Mouse (Mus musculus) CD4-positive, CD25-positive, alpha-beta regulatory T cell, adult 2 months (primary cell): ENCODE results near the gene Adad2.

Experiments used
- DNase-seq: peaks from one replicate; pipeline ENCODE4 v3.0.0-alpha.2; 2012; ENCODE audit warnings: low read depth, low spot score

Adad2 gene

DNA sequence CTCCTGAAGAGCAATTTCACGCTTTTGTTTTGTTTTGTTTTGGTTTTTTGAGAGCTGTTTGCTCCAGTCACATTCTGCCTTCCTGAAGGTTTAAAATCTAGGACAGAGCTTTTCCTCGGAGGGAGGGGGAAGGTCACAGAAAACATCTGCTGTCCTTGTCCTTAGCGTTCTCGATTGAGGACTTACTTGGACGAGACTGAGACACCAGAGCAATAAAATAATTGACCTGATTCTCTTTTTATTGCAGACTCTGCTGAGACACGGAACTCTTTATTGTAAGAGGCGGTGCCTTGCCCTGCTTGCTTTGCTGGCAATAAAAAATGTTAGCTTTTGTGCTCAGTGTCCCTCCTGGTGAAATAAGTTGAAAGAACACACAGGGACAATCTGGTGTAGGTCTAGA is 27.3 kb downstream of the Adad2 start:
- no peak for DNase-seq

- DNase-seq, result no peak
Observed at GRCm38 (mm10) chr8:119641058-119641457, 28.5 kb downstream of the Adad2 start.

- DNase-seq, result no peak
Observed at GRCm38 (mm10) chr8:119642960-119643359, 30.4 kb downstream of the Adad2 start.

- no peak for DNase-seq
Observed at GRCm38 (mm10) chr8:119644429-119644960, 31.9 kb downstream of the Adad2 start.

GRCm38 (mm10) chr8:119644981-119645597 is 32.5 kb downstream of the Adad2 start:
- no peak for DNase-seq

DNA sequence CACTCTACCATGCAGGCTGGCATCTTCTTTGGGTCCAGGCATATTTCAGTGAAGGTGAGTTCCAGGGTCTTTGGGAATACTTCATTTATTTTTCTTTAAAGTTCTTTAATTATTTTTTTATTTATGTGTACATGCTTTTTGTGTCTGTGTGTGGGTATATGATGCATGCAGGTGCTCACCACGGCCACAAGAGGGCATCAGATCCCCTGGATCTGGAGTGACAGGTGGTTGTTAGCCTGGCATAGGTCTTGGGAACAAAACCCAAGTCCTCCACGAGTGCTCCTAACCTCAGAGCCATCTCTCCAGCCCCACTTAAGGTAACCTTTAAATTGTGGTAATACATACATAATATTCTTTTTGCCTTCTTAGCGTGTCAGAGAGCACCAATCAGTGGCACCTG is 33.6 kb downstream of the Adad2 start:
- no peak for DNase-seq

DNA sequence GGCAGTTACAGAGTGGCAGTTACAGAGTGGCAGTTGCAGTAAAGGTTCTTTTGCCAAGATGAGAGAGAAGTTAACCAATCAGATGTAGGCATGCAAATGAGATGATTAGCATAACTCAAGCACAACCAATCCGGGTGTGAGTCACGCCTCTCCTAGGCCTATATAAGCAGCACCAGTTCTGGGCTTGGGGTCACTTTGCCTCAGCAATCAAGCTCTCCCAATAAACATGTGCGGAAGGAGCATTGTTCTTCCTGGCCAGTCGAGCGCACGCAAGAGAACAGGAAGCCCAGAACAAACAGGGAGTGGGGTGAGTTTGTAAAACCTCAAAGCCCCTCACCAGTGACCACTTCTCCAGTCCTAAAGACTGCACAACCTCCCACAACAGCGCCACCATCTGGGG is 34.3 kb downstream of the Adad2 start:
- no peak for DNase-seq

- DNase-seq, result no peak
Observed at GRCm38 (mm10) chr8:119651324-119651723, 38.8 kb downstream of the Adad2 start.

GRCm38 (mm10) chr8:119656709-119657464 is 44.3 kb downstream of the Adad2 start:
- peak; percentile 56 for DNase-seq

DNA sequence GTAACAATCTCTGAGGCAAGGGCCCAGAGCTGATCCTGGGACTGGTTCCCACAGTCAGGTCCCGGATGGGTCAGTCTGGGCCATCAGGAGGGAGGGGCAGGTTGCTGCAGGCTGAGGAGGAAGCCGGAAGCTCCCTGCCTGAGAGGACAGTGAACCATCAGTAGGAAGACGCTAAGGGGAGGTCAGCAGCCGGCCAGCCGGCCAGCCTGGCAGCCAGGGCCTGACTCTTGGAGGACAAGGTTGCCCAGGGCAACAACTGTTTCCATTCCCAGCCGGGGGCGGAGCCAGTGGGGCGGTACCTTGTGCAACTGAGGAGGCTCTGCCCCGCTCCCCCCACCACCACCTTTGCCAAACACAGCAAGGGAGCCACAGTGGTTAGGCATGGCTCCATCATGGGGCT is 48.5 kb downstream of the Adad2 start:
- no peak for DNase-seq

- no peak for DNase-seq
Observed at GRCm38 (mm10) chr8:119661892-119662291, 49.3 kb downstream of the Adad2 start.

DNA sequence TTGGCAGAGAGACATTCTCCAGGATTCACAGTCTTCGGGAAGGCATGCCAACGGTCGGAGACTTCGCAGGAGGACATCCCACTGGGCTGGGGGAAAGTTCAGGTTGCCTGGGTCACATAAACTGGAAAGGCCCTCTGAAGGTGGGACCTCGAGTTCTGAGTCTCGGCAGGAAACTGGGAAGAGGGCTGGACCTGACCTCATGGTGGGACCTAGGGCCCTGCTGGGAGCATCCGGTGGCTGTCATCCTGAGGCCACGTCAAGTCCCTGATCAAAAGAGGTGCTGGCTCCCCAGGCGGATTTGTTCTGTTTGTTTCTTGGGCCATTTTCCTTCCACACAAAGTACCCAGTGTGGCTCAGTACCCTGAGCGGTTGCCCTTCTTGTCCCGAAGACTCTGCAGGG is 50.9 kb downstream of the Adad2 start:
- no peak for DNase-seq

- DNase-seq, result no peak
Observed at GRCm38 (mm10) chr8:119665270-119665669, 52.7 kb downstream of the Adad2 start.
